In genomic region chr1:98099441-98099840, GRCm38 (mm10) we compare ENCODE assay signal across 22 mouse cellular contexts. TPM values are rescaled to one million over a fixed set of nuclear protein-coding genes. Genes with fewer than 3 reads are reported as not detected.
DNase-seq lines count a peak whose midpoint lies in the region; ATAC-seq and TF ChIP-seq lines count a peak whose summit lies in the region.
"Had no signal": no experiment of that assay in that cellular context is flagged by ENCODE, and none has a peak within 500 bp of the region (broad histone marks: within the 10 kb centered on the region; RNA-seq: fewer than 3 reads in every experiment).

No protein-coding gene starts in this region.

- TF ChIP-seq CTCF in brain, embryonic 14.5 days (IDR thresholded peaks at IDR 0.05; ENCODE audit: borderline replicate concordance, extremely low read depth, insufficient read depth, insufficient read length): no peak

- H3K9me3 ChIP-seq in forebrain, embryonic 14.5 days (replicated peaks; ENCODE audit: control insufficient read depth, low read length): no peaks in the 10 kb centered on the region
- H3K9me3 ChIP-seq in forebrain, embryonic 11.5 days (ENCODE audit: control insufficient read depth, low read length): no peaks in the 10 kb centered on the region
- no peaks in the 10 kb centered on the region for H3K9me3 ChIP-seq in hindbrain, embryonic 11.5 days (ENCODE audit: control insufficient read depth, low read length)
- no peaks in the 10 kb centered on the region for H3K9me3 ChIP-seq in hindbrain, embryonic 13.5 days
- no peaks in the 10 kb centered on the region for H3K9me3 ChIP-seq in midbrain, embryonic 16.5 days (replicated peaks; ENCODE audit: control insufficient read depth, low read length, poor library complexity, severe bottlenecking)
- H3K9me3 ChIP-seq: forebrain, embryonic 12.5 days; heart, embryonic 12.5 days; heart, embryonic 15.5 days; hindbrain, embryonic 10.5 days; hindbrain, embryonic 15.5 days had no signal

- no peak for ATAC-seq in forebrain, embryonic 14.5 days
- no peak for ATAC-seq in forebrain, embryonic 11.5 days (replicated peaks; ENCODE audit: low FRiP score)
- no peak for ATAC-seq in hindbrain, embryonic 11.5 days (ENCODE audit: low FRiP score)
- no peak for ATAC-seq in hindbrain, embryonic 13.5 days (ENCODE audit: low FRiP score)
- ATAC-seq in midbrain, embryonic 16.5 days: no peak
- ATAC-seq: activated CD4-positive, CD25-positive, alpha-beta regulatory T cell, adult 4 months had no signal

- H3K4me1 ChIP-seq in forebrain, embryonic 14.5 days (ENCODE audit: control insufficient read depth, insufficient read depth, low read length): 0 out of 2 replicates have a peak, but pooled peaks cover 1% of the 10 kb centered on the region
- peaks cover 3% of the 10 kb centered on the region; the same call in 1 of the 2 replicates for H3K4me1 ChIP-seq in forebrain, embryonic 11.5 days (replicated peaks; ENCODE audit: control insufficient read depth, insufficient read depth, low read length)
- no peaks in the 10 kb centered on the region for H3K4me1 ChIP-seq in hindbrain, embryonic 11.5 days (replicated peaks; ENCODE audit: control insufficient read depth, insufficient read depth, low read length)
- H3K4me1 ChIP-seq in hindbrain, embryonic 13.5 days (replicated peaks): peaks cover 13% of the 10 kb centered on the region
- peaks cover 13% of the 10 kb centered on the region for H3K4me1 ChIP-seq in midbrain, embryonic 16.5 days (ENCODE audit: control insufficient read depth, insufficient read depth, low read length)

- H3K27me3 ChIP-seq in forebrain, embryonic 14.5 days (replicated peaks; ENCODE audit: control insufficient read depth, insufficient read depth, low read length): no peaks in the 10 kb centered on the region
- H3K27me3 ChIP-seq in forebrain, embryonic 11.5 days (ENCODE audit: control insufficient read depth, insufficient read depth, low read length): no peaks in the 10 kb centered on the region
- no peaks in the 10 kb centered on the region for H3K27me3 ChIP-seq in hindbrain, embryonic 11.5 days (ENCODE audit: control insufficient read depth, insufficient read depth, low read length)
- H3K27me3 ChIP-seq in hindbrain, embryonic 13.5 days: no peaks in the 10 kb centered on the region
- H3K27me3 ChIP-seq in midbrain, embryonic 16.5 days (ENCODE audit: control insufficient read depth, insufficient read depth, low read depth, low read length): no peaks in the 10 kb centered on the region
- H3K27me3 ChIP-seq: heart, embryonic 12.5 days; heart, embryonic 15.5 days; hindbrain, embryonic 15.5 days had no signal

- WGBS in forebrain, embryonic 14.5 days: 32% methylated on average over 4 of the region's 4 CpGs
- 54% methylated on average over 4 of the region's 4 CpGs for WGBS in forebrain, embryonic 11.5 days
- 49% methylated on average over 4 of the region's 4 CpGs for WGBS in hindbrain, embryonic 11.5 days
- WGBS in hindbrain, embryonic 13.5 days: 54% methylated on average over 4 of the region's 4 CpGs
- 33% methylated on average over 4 of the region's 4 CpGs for WGBS in midbrain, embryonic 16.5 days

- H3K36me3 ChIP-seq in forebrain, embryonic 14.5 days (ENCODE audit: control insufficient read depth, insufficient read depth, low read length): no peaks in the 10 kb centered on the region
- no peaks in the 10 kb centered on the region for H3K36me3 ChIP-seq in forebrain, embryonic 11.5 days (ENCODE audit: control insufficient read depth, insufficient read depth, low read length)
- no peaks in the 10 kb centered on the region for H3K36me3 ChIP-seq in hindbrain, embryonic 11.5 days (ENCODE audit: control insufficient read depth, insufficient read depth, low read length)
- H3K36me3 ChIP-seq in hindbrain, embryonic 13.5 days: no peaks in the 10 kb centered on the region
- H3K36me3 ChIP-seq in midbrain, embryonic 16.5 days (ENCODE audit: control insufficient read depth, insufficient read depth, low read length): no peaks in the 10 kb centered on the region
- H3K36me3 ChIP-seq: forebrain, embryonic 12.5 days; heart, embryonic 12.5 days; heart, embryonic 15.5 days; hindbrain, embryonic 10.5 days; hindbrain, embryonic 15.5 days had no signal

- no peak overlapping the region for H3K4me3 ChIP-seq in forebrain, embryonic 14.5 days (ENCODE audit: low read depth, low read length)
- no peak overlapping the region for H3K4me3 ChIP-seq in forebrain, embryonic 11.5 days (ENCODE audit: low read depth, low read length)
- H3K4me3 ChIP-seq in hindbrain, embryonic 11.5 days (ENCODE audit: low read depth, low read length): no peak overlapping the region
- no peak overlapping the region for H3K4me3 ChIP-seq in hindbrain, embryonic 13.5 days
- H3K4me3 ChIP-seq in midbrain, embryonic 16.5 days (ENCODE audit: low read depth, low read length): no peak overlapping the region
- H3K4me3 ChIP-seq: forebrain, embryonic 12.5 days; gastrocnemius, adult 2 months; heart, embryonic 12.5 days; heart, embryonic 15.5 days; hindbrain, embryonic 10.5 days; hindbrain, embryonic 15.5 days had no signal

- no peak for TF ChIP-seq POLR2A in brain, embryonic 14.5 days (IDR thresholded peaks at IDR 0.05; ENCODE audit: borderline replicate concordance, extremely low read depth, insufficient read depth, insufficient read length, poor library complexity, severe bottlenecking)

- H3K4me2 ChIP-seq in forebrain, embryonic 14.5 days (ENCODE audit: low read length): no peak overlapping the region
- no peak overlapping the region for H3K4me2 ChIP-seq in forebrain, embryonic 11.5 days (ENCODE audit: low read depth, low read length, severe bottlenecking)
- no peak overlapping the region for H3K4me2 ChIP-seq in hindbrain, embryonic 11.5 days (replicated peaks; ENCODE audit: low read depth, low read length)
- no peak overlapping the region for H3K4me2 ChIP-seq in hindbrain, embryonic 13.5 days
- no peak overlapping the region for H3K4me2 ChIP-seq in midbrain, embryonic 16.5 days (ENCODE audit: low read length)
- H3K4me2 ChIP-seq: forebrain, embryonic 12.5 days; heart, embryonic 12.5 days; heart, embryonic 15.5 days; hindbrain, embryonic 15.5 days had no signal

- DNase-seq in forebrain, embryonic 14.5 days (ENCODE audit: low spot score): peak; percentile 52
- no peak for DNase-seq in forebrain, embryonic 11.5 days (ENCODE audit: low spot score)
- peak; percentile 20 for DNase-seq in hindbrain, embryonic 11.5 days (ENCODE audit: low spot score)
- peak; percentile 75 for DNase-seq in brain, embryonic 14.5 days (ENCODE audit: low read depth)
- DNase-seq in frontal cortex, postnatal 14 days (ENCODE audit: low spot score in 2 of 2): no peak
- DNase-seq: adrenal gland, adult 8-10 months; adrenal gland, postnatal 25 days; cerebellum, adult 18-20 months; cerebellum, adult 9-10 months; cerebellum, postnatal 14 days; gastrocnemius, adult 2 months; gastrocnemius, postnatal 14 days; heart, postnatal 10 days; heart, postnatal 36 days had no signal

- H3K27ac ChIP-seq in forebrain, embryonic 14.5 days (ENCODE audit: low read depth, low read length): no peak overlapping the region
- H3K27ac ChIP-seq in forebrain, embryonic 11.5 days (ENCODE audit: low read depth, low read length): no peak overlapping the region
- no peak overlapping the region for H3K27ac ChIP-seq in hindbrain, embryonic 11.5 days (ENCODE audit: low read depth, low read length)
- H3K27ac ChIP-seq in hindbrain, embryonic 13.5 days: no peak overlapping the region
- H3K27ac ChIP-seq in midbrain, embryonic 16.5 days (ENCODE audit: low read length): peak overlapping the region; percentile 46
- H3K27ac ChIP-seq: forebrain, embryonic 12.5 days; gastrocnemius, adult 2 months; heart, embryonic 15.5 days; hindbrain, embryonic 10.5 days; hindbrain, embryonic 15.5 days had no signal

- no peak overlapping the region for H3K9ac ChIP-seq in forebrain, embryonic 14.5 days (ENCODE audit: low read length)
- no peak overlapping the region for H3K9ac ChIP-seq in forebrain, embryonic 11.5 days (ENCODE audit: low read length)
- no peak overlapping the region for H3K9ac ChIP-seq in hindbrain, embryonic 11.5 days (ENCODE audit: low read depth, low read length)
- H3K9ac ChIP-seq in hindbrain, embryonic 13.5 days: no peak overlapping the region
- 0 out of 2 replicates have a peak overlapping the region, but pooled peaks have one; percentile 14 for H3K9ac ChIP-seq in midbrain, embryonic 16.5 days (ENCODE audit: low read depth, low read length)
- H3K9ac ChIP-seq: forebrain, embryonic 12.5 days; heart, embryonic 12.5 days; heart, embryonic 15.5 days; hindbrain, embryonic 15.5 days had no signal

RNA-seq across cellular contexts. Expression of gene Pam, which starts 4.0 kb away (rescaled TPM):
- polyA plus RNA-seq in forebrain, embryonic 14.5 days (2014; fragmentation: Nextera tagmentation; extraction: Ambion mirVana): 41.7 and 48.0 TPM in 2 replicates
- polyA plus RNA-seq in forebrain, embryonic 11.5 days (2014; fragmentation: Nextera tagmentation; extraction: Ambion mirVana): 17.4 and 21.5 TPM in 2 replicates
- polyA plus RNA-seq in hindbrain, embryonic 11.5 days (2014; fragmentation: Nextera tagmentation; extraction: Ambion mirVana): 17.3 and 23.8 TPM in 2 replicates
- polyA plus RNA-seq in hindbrain, embryonic 13.5 days (2015; fragmentation: Nextera tagmentation; extraction: Ambion mirVana): 35.3 and 40.5 TPM in 2 replicates
- polyA plus RNA-seq in brain, embryonic 14.5 days (2012; rRNA removed): 33.6 and 42.8 TPM in 2 replicates
- polyA plus RNA-seq in midbrain, embryonic 16.5 days (2015; fragmentation: Nextera tagmentation; extraction: Ambion mirVana): 35.4 and 35.6 TPM in 2 replicates

Comparison
In these comparisons a context has a peak if more than half of its experiments do, and no peak if none do; other contexts are left out.
1. DNase-seq: peak in forebrain, embryonic 14.5 days (single experiment), hindbrain, embryonic 11.5 days (single experiment) and brain, embryonic 14.5 days (single experiment); none in forebrain, embryonic 11.5 days (single experiment) and frontal cortex, postnatal 14 days (0 of 2).